Mouse (Mus musculus): Measurements from ENCODE around the gene Art1. TPM values are rescaled to one million over a fixed set of nuclear protein-coding genes. Genes with fewer than 3 reads are reported as not detected.

Art1 gene
- polyA plus RNA-seq, 1 experiment from 2014 or later, result 0.22 TPM

DNA sequence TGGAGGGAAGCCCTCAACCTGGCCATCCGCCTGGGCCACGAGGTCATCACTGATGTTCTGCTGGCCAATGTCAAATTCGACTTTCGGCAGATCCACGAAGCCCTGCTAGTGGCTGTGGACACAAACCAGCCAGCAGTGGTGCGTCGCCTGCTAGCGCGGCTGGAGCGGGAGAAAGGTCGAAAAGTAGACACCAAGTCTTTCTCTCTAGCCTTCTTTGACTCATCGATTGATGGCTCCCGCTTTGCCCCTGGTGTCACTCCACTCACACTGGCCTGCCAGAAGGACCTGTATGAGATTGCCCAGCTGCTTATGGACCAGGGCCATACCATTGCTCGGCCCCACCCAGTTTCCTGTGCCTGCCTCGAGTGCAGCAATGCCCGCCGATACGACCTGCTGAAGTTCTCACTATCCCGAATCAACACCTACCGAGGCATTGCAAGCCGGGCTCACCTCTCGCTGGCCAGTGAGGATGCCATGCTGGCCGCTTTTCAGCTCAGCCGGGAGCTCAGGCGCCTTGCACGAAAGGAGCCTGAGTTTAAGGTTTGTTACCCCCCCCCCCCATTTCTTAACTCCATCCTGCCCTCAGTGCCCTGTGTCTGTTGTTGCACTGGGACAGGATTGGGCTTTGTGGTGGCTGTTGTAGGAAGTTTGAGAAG is 17.4 kb upstream of the Art1 start:
- H3K4me3 ChIP-seq (ENCODE audit: low read depth, low read length), result no peak overlapping the region
- no peaks in the 10 kb centered on the region for H3K9me3 ChIP-seq (ENCODE audit: low read length)
- H3K4me1 ChIP-seq (ENCODE audit: insufficient read depth), result no peaks in the 10 kb centered on the region
- TF ChIP-seq EP300 (IDR thresholded peaks at IDR 0.05; ENCODE audit: low read depth), result no peak
- no peak for TF ChIP-seq CTCF (IDR thresholded peaks at IDR 0.05; ENCODE audit: low read depth)
- H3K4me2 ChIP-seq (ENCODE audit: low read depth, low read length), result no peak overlapping the region
- no peak overlapping the region for H3K27ac ChIP-seq (ENCODE audit: low read depth)
- H3K36me3 ChIP-seq (replicated peaks; ENCODE audit: insufficient read depth, low read length), result peaks cover 28% of the 10 kb centered on the region
- H3K27me3 ChIP-seq (ENCODE audit: insufficient read depth, low read length), result no peaks in the 10 kb centered on the region
- WGBS (ENCODE audit: insufficient replicate concordance), result 89% methylated on average over 26 of the region's 26 CpGs
- H3K9ac ChIP-seq (replicated peaks), result no peak overlapping the region
- DNase-seq (no peak), ATAC-seq (no peak)

DNA sequence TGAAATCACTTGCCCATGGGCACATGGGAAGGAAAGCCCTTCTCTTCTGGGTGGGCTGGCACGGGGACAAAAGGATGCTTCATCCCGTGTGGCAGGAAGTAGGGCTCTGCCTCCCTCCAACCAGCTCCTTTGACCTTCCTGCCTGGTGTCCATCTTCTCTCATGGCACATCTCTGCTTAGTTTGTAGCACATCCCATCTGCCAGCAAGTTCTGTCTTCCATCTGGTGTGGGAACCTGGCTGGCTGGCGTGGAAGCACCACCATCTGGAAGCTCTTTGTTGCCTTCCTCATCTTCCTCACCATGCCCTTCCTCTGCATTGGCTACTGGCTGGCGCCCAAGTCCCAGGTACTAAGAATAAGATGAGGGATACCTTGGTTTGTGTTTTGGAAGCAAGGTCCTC is 14.2 kb upstream of the Art1 start:
- no peak overlapping the region for H3K9ac ChIP-seq (replicated peaks)
- TF ChIP-seq EP300 (IDR thresholded peaks at IDR 0.05; ENCODE audit: low read depth) (no peak), CTCF (IDR thresholded peaks at IDR 0.05; ENCODE audit: low read depth) (no peak)
- H3K4me2 ChIP-seq (ENCODE audit: low read depth, low read length), result no peak overlapping the region
- 71% methylated on average over 4 of the region's 4 CpGs for WGBS (ENCODE audit: insufficient replicate concordance)
- ATAC-seq (no peak), DNase-seq (no peak)
- H3K4me1 ChIP-seq (ENCODE audit: insufficient read depth), result no peaks in the 10 kb centered on the region
- no peak overlapping the region for H3K27ac ChIP-seq (ENCODE audit: low read depth)
- no peaks in the 10 kb centered on the region for H3K9me3 ChIP-seq (ENCODE audit: low read length)
- H3K36me3 ChIP-seq (replicated peaks; ENCODE audit: insufficient read depth, low read length), result peaks cover 5% of the 10 kb centered on the region
- H3K27me3 ChIP-seq (ENCODE audit: insufficient read depth, low read length), result no peaks in the 10 kb centered on the region
- H3K4me3 ChIP-seq (ENCODE audit: low read depth, low read length), result no peak overlapping the region

DNA sequence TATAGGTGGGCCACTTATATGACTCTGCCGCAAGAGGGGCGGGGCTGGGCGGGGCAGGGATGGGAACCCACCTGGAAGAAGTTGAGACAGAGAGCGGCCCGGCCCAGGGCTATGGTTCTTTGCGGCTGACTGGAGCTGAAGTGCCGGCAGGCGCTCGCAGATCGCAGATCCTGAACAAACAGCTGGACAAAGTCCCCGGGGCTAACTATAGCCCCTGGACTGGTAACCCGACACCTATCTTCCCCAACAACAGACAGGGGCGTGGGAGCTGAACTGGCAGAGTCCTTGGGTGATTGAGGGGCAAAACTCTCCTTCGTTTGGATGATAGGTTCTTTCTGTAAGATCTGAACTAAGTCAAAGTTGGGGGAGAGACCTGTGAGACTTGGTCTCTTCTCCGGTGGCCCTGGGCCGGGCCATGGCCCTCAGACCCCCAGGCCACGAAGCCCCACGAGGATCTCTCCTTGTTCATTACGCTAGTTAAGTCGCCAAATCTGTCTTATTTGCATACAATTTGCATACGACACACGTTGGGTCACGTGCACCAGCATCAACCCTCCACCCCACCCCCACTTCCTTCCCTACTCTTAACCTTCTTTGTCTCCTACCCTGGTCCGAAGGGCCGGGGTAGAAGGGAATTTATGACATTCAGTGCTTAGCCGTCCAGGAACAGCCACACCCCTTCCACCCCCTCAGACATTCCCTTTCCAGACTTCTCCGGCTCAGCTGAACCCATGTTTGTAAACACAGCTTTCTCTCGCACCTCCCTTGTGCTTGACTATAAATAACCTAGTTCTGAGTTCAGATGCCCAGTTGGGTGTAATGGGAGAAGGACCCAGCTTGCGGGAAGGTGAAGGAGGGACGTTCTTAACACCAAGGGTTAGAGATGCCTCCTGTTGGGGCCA is 1.5 kb upstream of the Art1 start:
- DNase-seq (peak; percentile 52), ATAC-seq (peak; percentile 57)
- TF ChIP-seq CTCF (IDR thresholded peaks at IDR 0.05; ENCODE audit: low read depth) (no peak), EP300 (IDR thresholded peaks at IDR 0.05; ENCODE audit: low read depth) (no peak)
- H3K4me3 ChIP-seq (ENCODE audit: low read depth, low read length), result peak overlapping the region; percentile 46
- WGBS (ENCODE audit: insufficient replicate concordance), result 9% methylated on average over 30 of the region's 30 CpGs
- H3K9ac ChIP-seq (replicated peaks), result peak overlapping the region; percentile 39; the same call in 1 of the 2 replicates
- H3K27me3 ChIP-seq (ENCODE audit: insufficient read depth, low read length), result no peaks in the 10 kb centered on the region
- H3K27ac ChIP-seq (ENCODE audit: low read depth), result no peak overlapping the region
- H3K9me3 ChIP-seq (ENCODE audit: low read length), result no peaks in the 10 kb centered on the region
- peaks cover 7% of the 10 kb centered on the region for H3K4me1 ChIP-seq (ENCODE audit: insufficient read depth)
- no peaks in the 10 kb centered on the region for H3K36me3 ChIP-seq (replicated peaks; ENCODE audit: insufficient read depth, low read length)
- peak overlapping the region; percentile 87 for H3K4me2 ChIP-seq (ENCODE audit: low read depth, low read length)

DNA sequence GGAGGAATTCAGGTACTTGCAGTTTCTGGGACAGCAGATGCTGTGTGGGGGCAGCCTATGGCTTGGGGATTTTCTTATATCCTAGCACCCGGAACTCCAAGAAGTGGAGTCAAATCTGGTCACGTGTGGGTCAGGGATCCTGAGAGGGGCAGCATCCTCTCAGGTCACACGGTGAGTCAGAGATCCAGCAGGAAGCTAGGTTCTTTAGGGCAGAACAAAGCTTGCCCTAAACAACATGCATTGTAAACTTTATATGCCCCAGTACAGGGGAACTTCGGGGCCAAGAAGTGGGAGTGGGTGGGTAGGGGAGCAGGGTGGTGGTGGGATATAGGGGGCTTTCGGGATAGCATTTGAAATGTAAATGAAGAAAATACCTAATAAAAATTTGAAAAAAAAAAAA is 675 bp upstream of the Art1 start:
- Histone ChIP-seq H3K27me3 (ENCODE audit: insufficient read depth, low read length) (no peaks in the 10 kb centered on the region), H3K9me3 (ENCODE audit: low read length) (no peaks in the 10 kb centered on the region), H3K4me2 (ENCODE audit: low read depth, low read length) (no peak overlapping the region), H3K27ac (ENCODE audit: low read depth) (no peak overlapping the region), H3K36me3 (replicated peaks; ENCODE audit: insufficient read depth, low read length) (no peaks in the 10 kb centered on the region), H3K4me1 (ENCODE audit: insufficient read depth) (peaks cover 7% of the 10 kb centered on the region), H3K4me3 (ENCODE audit: low read depth, low read length) (no peak overlapping the region), H3K9ac (replicated peaks) (no peak overlapping the region)
- TF ChIP-seq EP300 (IDR thresholded peaks at IDR 0.05; ENCODE audit: low read depth) (no peak), CTCF (IDR thresholded peaks at IDR 0.05; ENCODE audit: low read depth) (no peak)
- DNase-seq (no peak), ATAC-seq (no peak)
- WGBS (ENCODE audit: insufficient replicate concordance), result 66% methylated on average over 5 of the region's 5 CpGs

DNA sequence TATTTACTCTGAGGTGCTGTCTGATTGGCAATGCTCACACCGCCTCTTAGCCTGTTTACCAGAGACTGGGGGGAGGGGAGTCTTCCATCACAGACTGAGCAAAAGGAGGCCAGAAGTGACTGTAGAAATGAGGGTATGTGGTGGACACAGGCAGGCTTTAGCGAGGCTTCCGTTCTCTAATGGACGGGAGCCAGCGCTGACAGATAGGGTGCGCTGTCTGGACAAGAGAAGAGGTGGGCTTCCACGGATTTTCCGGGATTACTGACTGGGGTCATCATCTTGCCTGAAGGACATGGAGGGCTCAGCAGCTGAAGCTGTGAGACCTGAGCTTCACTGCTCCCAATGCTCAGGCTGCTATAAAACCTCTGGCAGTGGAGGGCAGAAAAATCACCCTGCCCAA is 698 bp downstream of the Art1 start:
- DNase-seq, result no peak
- Histone ChIP-seq H3K27me3 (ENCODE audit: insufficient read depth, low read length) (no peaks in the 10 kb centered on the region), H3K4me2 (ENCODE audit: low read depth, low read length) (no peak overlapping the region), H3K9ac (replicated peaks) (no peak overlapping the region), H3K4me1 (ENCODE audit: insufficient read depth) (peaks cover 12% of the 10 kb centered on the region), H3K9me3 (ENCODE audit: low read length) (no peaks in the 10 kb centered on the region), H3K27ac (ENCODE audit: low read depth) (no peak overlapping the region), H3K4me3 (ENCODE audit: low read depth, low read length) (no peak overlapping the region), H3K36me3 (replicated peaks; ENCODE audit: insufficient read depth, low read length) (no peaks in the 10 kb centered on the region)
- ATAC-seq, result peak; percentile 40; the same call in 1 of the 2 replicates
- 62% methylated on average over 8 of the region's 8 CpGs for WGBS (ENCODE audit: insufficient replicate concordance)
- no peak for TF ChIP-seq EP300 (IDR thresholded peaks at IDR 0.05; ENCODE audit: low read depth)
- TF ChIP-seq CTCF (IDR thresholded peaks at IDR 0.05; ENCODE audit: low read depth), result 0 out of 2 replicates have a peak, but pooled peaks have one; percentile 9

DNA sequence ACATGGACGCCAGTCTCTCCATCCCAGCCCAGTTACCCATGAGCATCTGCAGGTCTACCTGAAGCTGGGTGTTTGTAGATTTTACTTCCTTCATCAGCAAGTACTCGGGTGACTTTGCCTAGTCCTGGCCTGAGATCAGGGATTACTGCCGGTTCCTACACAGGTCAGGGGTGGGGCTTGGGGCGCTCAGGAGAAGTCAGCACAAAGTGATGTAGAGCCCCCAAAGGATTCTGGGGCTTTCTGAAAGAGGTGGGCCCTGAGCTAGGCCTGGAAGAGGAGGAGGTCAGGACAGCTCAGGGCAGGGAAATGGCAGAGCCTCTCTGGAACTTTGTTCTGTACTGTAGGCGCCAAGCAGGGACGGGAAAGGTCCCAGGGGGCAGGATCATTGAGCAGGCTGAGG is 1.2 kb downstream of the Art1 start:
- Histone ChIP-seq H3K27ac (ENCODE audit: low read depth) (no peak overlapping the region), H3K4me1 (ENCODE audit: insufficient read depth) (peaks cover 12% of the 10 kb centered on the region), H3K36me3 (replicated peaks; ENCODE audit: insufficient read depth, low read length) (no peaks in the 10 kb centered on the region), H3K9ac (replicated peaks) (no peak overlapping the region), H3K4me2 (ENCODE audit: low read depth, low read length) (no peak overlapping the region), H3K9me3 (ENCODE audit: low read length) (no peaks in the 10 kb centered on the region), H3K4me3 (ENCODE audit: low read depth, low read length) (no peak overlapping the region), H3K27me3 (ENCODE audit: insufficient read depth, low read length) (no peaks in the 10 kb centered on the region)
- TF ChIP-seq CTCF (IDR thresholded peaks at IDR 0.05; ENCODE audit: low read depth) (no peak), EP300 (IDR thresholded peaks at IDR 0.05; ENCODE audit: low read depth) (no peak)
- ATAC-seq, result no peak
- 64% methylated on average over 6 of the region's 6 CpGs for WGBS (ENCODE audit: insufficient replicate concordance)
- no peak for DNase-seq
